Mouse (Mus musculus) adipose tissue, adult 10 weeks (tissue): Measurements from ENCODE around the gene Gm10945. TPM values are rescaled to one million over a fixed set of nuclear protein-coding genes. Genes with fewer than 3 reads are reported as not detected.

Experiments
- polyA plus RNA-seq: library from polyadenylated mRNA; stranded (reverse); fragments of 350-450 nt; fragmentation: Illumina TruSeq; extraction: RNeasy Lipid Tissue Mini Kit (QIAGEN cat#74804); gene quantifications from one replicate; pipeline ENCODE4 v1.2.3, GENCODE M21; 2014; ENCODE audit warnings: low read depth, low replicate concordance

Gene Gm10945
- not detected for polyA plus RNA-seq

GRCm38 (mm10) chr10:6761287-6761811 is at the start of gene Gm10945:
Gm10945 (minus strand) TSS chr10:6761761.

GRCm38 (mm10) chr10:6758206-6758605 is 3.4 kb downstream of the Gm10945 start, which contains the start of gene Oprm1:
Oprm1 (plus strand) TSS chr10:6758506.

Other genes starting within 250 kb of the Gm10945 start
- not detected for gene Oprm1, start 3.3 kb downstream of the Gm10945 start, polyA plus RNA-seq